ENCODE assay signal across 10 mouse cellular contexts in the genomic region with DNA sequence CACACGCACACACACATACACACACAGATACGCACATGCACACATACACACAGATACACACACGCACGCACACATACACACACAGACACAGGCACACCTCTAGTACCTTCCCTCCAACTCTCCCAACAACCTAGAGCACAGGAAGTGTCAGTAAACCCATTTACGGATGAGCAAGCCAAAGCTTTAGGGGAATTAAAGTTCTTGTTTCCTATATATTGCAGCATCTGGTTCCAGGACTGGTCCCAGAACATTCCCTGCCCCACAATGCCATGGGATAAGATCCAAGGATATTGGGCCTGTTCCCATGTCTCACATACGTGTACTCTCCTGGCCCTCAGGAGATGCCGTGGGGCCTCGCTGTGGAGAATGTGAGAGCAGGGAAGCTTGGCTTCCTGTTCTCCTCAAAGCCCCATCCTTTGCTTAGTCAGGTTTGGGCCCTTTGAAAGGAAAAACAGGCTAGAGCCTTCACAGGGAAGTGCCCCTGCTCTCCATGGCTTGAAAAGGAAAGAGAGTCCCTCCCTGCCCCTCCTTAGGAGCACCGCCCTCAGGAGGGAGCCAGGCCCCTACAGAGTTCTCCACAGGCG.
DNase-seq lines count a peak whose midpoint lies in the region; ATAC-seq and TF ChIP-seq lines count a peak whose summit lies in the region.
"Had no signal": no experiment of that assay in that cellular context is flagged by ENCODE, and none has a peak within 500 bp of the region (broad histone marks: within the 10 kb centered on the region; RNA-seq: fewer than 3 reads in every experiment).

No protein-coding gene starts in this region.

- H3K4me3 ChIP-seq in heart, adult 2 months: no peak overlapping the region
- no peak overlapping the region for H3K4me3 ChIP-seq in liver, adult 2 months (ENCODE audit: insufficient read depth, low read depth, low read length)
- H3K4me3 ChIP-seq in liver, embryonic 11.5 days (ENCODE audit: low read depth, low read length): no peak overlapping the region
- H3K4me3 ChIP-seq in embryonic fibroblast, embryonic 13.5 days (ENCODE audit: insufficient read depth, low read length): no peak overlapping the region
- no peak overlapping the region for H3K4me3 ChIP-seq in neural tube, embryonic 15.5 days (replicated peaks)

- H3K79me2 ChIP-seq in heart, adult 2 months (replicated peaks; ENCODE audit: control insufficient read depth, insufficient read depth, low read length): no peaks in the 10 kb centered on the region
- no peaks in the 10 kb centered on the region for H3K79me2 ChIP-seq in liver, adult 2 months (ENCODE audit: control insufficient read depth, insufficient read depth, low read length)

- ATAC-seq in liver, embryonic 11.5 days (replicated peaks; ENCODE audit: low FRiP score): no peak
- no peak for ATAC-seq in neural tube, embryonic 15.5 days (ENCODE audit: low FRiP score)
- ATAC-seq in CD4-positive, CD25-positive, alpha-beta regulatory T cell, adult 4 months: no peak

- WGBS in heart, adult 2 months: 62% methylated on average over 10 of the region's 10 CpGs
- WGBS in liver, adult 2 months: 81% methylated on average over 10 of the region's 10 CpGs
- 81% methylated on average over 9 of the region's 10 CpGs for WGBS in liver, embryonic 11.5 days
- WGBS in neural tube, embryonic 15.5 days: 79% methylated on average over 10 of the region's 10 CpGs

- peaks cover 28% of the 10 kb centered on the region for H3K4me1 ChIP-seq in heart, adult 2 months (ENCODE audit: control insufficient read depth, insufficient read depth, low read length)
- peaks cover 15% of the 10 kb centered on the region for H3K4me1 ChIP-seq in liver, adult 2 months (ENCODE audit: control insufficient read depth, insufficient read depth, low read length)
- peaks cover 50% of the 10 kb centered on the region for H3K4me1 ChIP-seq in liver, embryonic 11.5 days (replicated peaks; ENCODE audit: control insufficient read depth, insufficient read depth, low read length)
- peaks cover 18% of the 10 kb centered on the region for H3K4me1 ChIP-seq in embryonic fibroblast, embryonic 13.5 days (ENCODE audit: control insufficient read depth, insufficient read depth, low read length)
- peaks cover 15% of the 10 kb centered on the region for H3K4me1 ChIP-seq in neural tube, embryonic 15.5 days

- no peak for TF ChIP-seq CTCF in heart, adult 2 months (IDR thresholded peaks at IDR 0.05)
- no peak for TF ChIP-seq CTCF in liver, adult 2 months (IDR thresholded peaks at IDR 0.05; ENCODE audit: low read depth, low read length)
- no peak for TF ChIP-seq CTCF in embryonic fibroblast, embryonic 13.5 days (IDR thresholded peaks at IDR 0.05; ENCODE audit: borderline replicate concordance, insufficient read depth, low read length)

- no peak for TF ChIP-seq EP300 in heart, adult 2 months (IDR thresholded peaks at IDR 0.05; ENCODE audit: insufficient read depth, low read depth, low read length)

- TF ChIP-seq POLR2A in heart, adult 2 months (IDR thresholded peaks at IDR 0.05; ENCODE audit: insufficient read depth, low read depth, low read length): no peak
- TF ChIP-seq POLR2A in liver, adult 2 months (IDR thresholded peaks at IDR 0.05; ENCODE audit: extremely low read depth, insufficient read depth, low read length): no peak
- TF ChIP-seq POLR2A in embryonic fibroblast, embryonic 13.5 days (IDR thresholded peaks at IDR 0.05; ENCODE audit: low read depth, low read length): no peak; the same call in none of the 2 replicates

- H3K4me2 ChIP-seq in liver, embryonic 11.5 days: no peak overlapping the region
- H3K4me2 ChIP-seq in neural tube, embryonic 15.5 days: no peak overlapping the region

- peak overlapping the region; percentile 79 for H3K27ac ChIP-seq in heart, adult 2 months
- H3K27ac ChIP-seq in liver, adult 2 months (replicated peaks; ENCODE audit: insufficient read depth, low read depth, low read length): no peak overlapping the region; the same call in 1 of the 2 replicates
- no peak overlapping the region for H3K27ac ChIP-seq in liver, embryonic 11.5 days (ENCODE audit: low read depth, low read length)
- H3K27ac ChIP-seq in embryonic fibroblast, embryonic 13.5 days (ENCODE audit: insufficient read depth, low read length): peak overlapping the region; percentile 80
- H3K27ac ChIP-seq in neural tube, embryonic 15.5 days (replicated peaks): peak overlapping the region; percentile 42; the same call in 1 of the 2 replicates

- no peak for DNase-seq in heart, adult 2 months
- no peak for DNase-seq in heart, adult 9 months (ENCODE audit: low spot score in 2 of 2)
- no peak for DNase-seq in liver, adult 2 months (ENCODE audit: extremely low read depth, low read depth, low spot score)
- DNase-seq in liver, embryonic 11.5 days (ENCODE audit: low spot score): no peak
- no peak for DNase-seq in urinary bladder, postnatal 4 days (ENCODE audit: low spot score in 2 of 2)
- DNase-seq: forebrain, postnatal 0 days; midbrain, embryonic 14.5 days had no signal

- H3K27me3 ChIP-seq in heart, adult 2 months (ENCODE audit: control insufficient read depth, insufficient read depth, low read length): no peaks in the 10 kb centered on the region
- no peaks in the 10 kb centered on the region for H3K27me3 ChIP-seq in liver, adult 2 months (ENCODE audit: control insufficient read depth, insufficient read depth, low read length)
- H3K27me3 ChIP-seq in liver, embryonic 11.5 days (replicated peaks; ENCODE audit: control insufficient read depth, insufficient read depth, low read length): no peaks in the 10 kb centered on the region
- no peaks in the 10 kb centered on the region for H3K27me3 ChIP-seq in neural tube, embryonic 15.5 days (replicated peaks)

- H3K9me3 ChIP-seq in liver, embryonic 11.5 days (ENCODE audit: control insufficient read depth, low read length): no peaks in the 10 kb centered on the region
- H3K9me3 ChIP-seq in neural tube, embryonic 15.5 days (replicated peaks): no peaks in the 10 kb centered on the region

- intact Hi-C loops in heart, adult 2 months (cut with DNase I): loop anchor here (1.0 to 5.0 kb wide), 5 partner anchors 83 to 275 kb away; no protein-coding TSS in a partner anchor

- peak overlapping the region; percentile 28; the same call in 1 of the 2 replicates for H3K9ac ChIP-seq in heart, adult 2 months (ENCODE audit: low read depth, low read length)
- 0 out of 2 replicates have a peak overlapping the region, but pooled peaks have one; percentile 8 for H3K9ac ChIP-seq in liver, adult 2 months (ENCODE audit: low read depth, low read length)
- H3K9ac ChIP-seq in liver, embryonic 11.5 days (ENCODE audit: low read depth, low read length): no peak overlapping the region
- no peak overlapping the region for H3K9ac ChIP-seq in neural tube, embryonic 15.5 days (replicated peaks)
- H3K9ac ChIP-seq: forebrain, postnatal 0 days had no signal

- H3K36me3 ChIP-seq in heart, adult 2 months (ENCODE audit: control insufficient read depth, insufficient read depth, low read length): no peaks in the 10 kb centered on the region
- H3K36me3 ChIP-seq in liver, adult 2 months (ENCODE audit: control insufficient read depth, insufficient read depth, low read length): no peaks in the 10 kb centered on the region
- H3K36me3 ChIP-seq in liver, embryonic 11.5 days (ENCODE audit: control insufficient read depth, insufficient read depth, low read length): no peaks in the 10 kb centered on the region
- no peaks in the 10 kb centered on the region for H3K36me3 ChIP-seq in neural tube, embryonic 15.5 days

Comparison
In these comparisons a context has a peak if more than half of its experiments do, and no peak if none do; other contexts are left out.
1. H3K9ac ChIP-seq: peak in heart, adult 2 months (single experiment) and liver, adult 2 months (single experiment); none in liver, embryonic 11.5 days (single experiment) and neural tube, embryonic 15.5 days (single experiment).
2. H3K27ac ChIP-seq: peak in heart, adult 2 months (single experiment), embryonic fibroblast, embryonic 13.5 days (single experiment) and neural tube, embryonic 15.5 days (single experiment); none in liver, adult 2 months (single experiment) and liver, embryonic 11.5 days (single experiment).